Mouse (Mus musculus) layer of hippocampus, postnatal 14 days (tissue): ENCODE results near the gene Map3k21. TPM values are rescaled to one million over a fixed set of nuclear protein-coding genes. Genes with fewer than 3 reads are reported as not detected.

Source experiments
- DNase-seq, 2 experiments: peaks; one replicate each; pipeline ENCODE4 v3.0.0; 2021 to 2022; ENCODE audit warnings: low spot score in 2 of 2, mixed read lengths in 1 of 2
- total RNA-seq, 2 experiments: library from RNA; stranded (reverse); gene quantifications; 2 replicates each; pipeline ENCODE4 v1.2.3; 2021

The Map3k21 gene
- total RNA-seq, 2 experiments from 2014 or later, result 1.7 TPM

- DNase-seq, result no peak
These were observed 3.0 kb downstream of the Map3k21 start for GRCm38 (mm10) chr8:125913206-125913605.

- DNase-seq, result no peak
These were observed 4.1 kb downstream of the Map3k21 start for GRCm38 (mm10) chr8:125914386-125914785.

GRCm38 (mm10) chr8:125917013-125917412, 6.8 kb downstream of the Map3k21 start:
- no peak for DNase-seq

DNA sequence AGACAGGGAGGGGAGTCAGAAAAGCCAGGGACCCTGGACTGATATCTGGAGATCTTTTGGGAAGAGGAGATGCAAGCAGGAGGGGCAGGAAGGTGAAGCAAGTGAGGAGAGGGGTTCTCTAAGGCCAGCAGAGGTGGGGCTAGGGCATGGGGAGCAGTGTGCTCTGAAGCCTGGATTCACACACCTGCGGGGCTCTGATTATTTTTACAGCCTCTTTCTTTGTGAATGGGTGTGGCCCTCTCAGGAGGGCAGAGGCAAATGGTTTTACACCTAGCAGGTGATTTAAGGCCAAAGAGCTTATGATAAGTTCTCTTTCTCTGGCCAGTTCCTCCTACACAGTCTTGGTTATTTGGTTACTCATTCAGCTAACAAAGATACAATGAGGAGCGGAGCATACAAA, 8.5 kb downstream of the Map3k21 start:
- no peak for DNase-seq

DNA sequence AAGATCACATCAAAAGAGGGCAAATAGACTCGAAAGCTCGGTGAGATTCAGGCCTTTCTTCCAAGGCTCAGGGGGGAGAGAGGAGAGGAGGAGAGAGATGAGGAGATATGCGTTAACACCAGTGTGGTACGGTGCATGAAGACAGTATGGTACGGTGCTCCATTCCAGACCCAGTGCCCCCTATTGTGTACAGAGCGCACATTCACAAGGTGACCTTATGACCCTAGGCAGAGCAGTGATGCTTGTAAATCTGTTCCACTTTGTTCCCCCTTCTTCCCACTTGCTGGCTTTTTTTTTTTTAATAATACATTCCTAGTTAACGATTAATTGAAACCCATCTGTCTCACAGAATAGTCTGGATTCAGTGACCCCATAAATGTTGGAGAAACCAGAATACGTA, 9.3 kb downstream of the Map3k21 start:
- no peak for DNase-seq

DNA sequence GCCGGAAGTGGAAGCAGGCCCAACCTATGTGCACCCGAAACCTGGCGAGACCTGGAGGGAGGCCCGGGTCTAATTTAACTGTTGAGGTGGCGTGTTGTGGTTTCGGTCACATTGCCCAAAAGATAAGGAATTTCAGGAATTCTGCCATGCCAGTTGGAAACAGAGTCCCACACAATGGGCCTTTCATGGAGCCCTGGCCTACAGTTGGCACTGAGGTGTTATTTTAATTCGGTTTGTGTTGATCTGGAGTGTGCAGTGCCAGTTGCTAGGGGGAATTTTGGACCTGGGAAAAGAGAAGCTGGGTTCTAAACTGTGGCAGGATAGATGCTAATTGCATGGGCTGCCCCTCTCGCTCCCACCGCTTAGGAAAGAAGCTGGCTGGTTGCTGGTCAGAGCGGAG, 10.0 kb downstream of the Map3k21 start:
- no peak for DNase-seq

DNA sequence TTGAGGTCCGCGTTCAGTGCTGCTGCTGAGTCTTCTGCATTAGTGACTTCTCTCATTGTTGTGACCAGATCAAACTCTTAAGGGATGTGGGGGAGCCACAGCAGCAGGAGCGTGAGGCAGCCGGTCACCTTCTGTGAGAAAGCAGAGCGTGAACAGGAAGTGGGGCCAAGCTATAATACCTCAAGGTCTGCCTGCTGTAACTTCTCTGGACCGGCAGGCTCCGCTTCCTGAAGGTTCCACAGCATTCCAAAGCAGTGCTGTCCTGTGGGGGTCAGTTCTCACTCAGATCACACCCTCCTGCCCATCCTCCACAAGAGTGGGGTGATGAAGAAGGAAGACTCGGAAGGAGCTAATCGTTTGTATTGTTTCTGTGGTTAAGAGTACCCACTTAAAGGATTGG, 10.5 kb downstream of the Map3k21 start:
- no peak for DNase-seq

GRCm38 (mm10) chr8:125922333-125922732, 12.1 kb downstream of the Map3k21 start:
- no peak for DNase-seq

DNA sequence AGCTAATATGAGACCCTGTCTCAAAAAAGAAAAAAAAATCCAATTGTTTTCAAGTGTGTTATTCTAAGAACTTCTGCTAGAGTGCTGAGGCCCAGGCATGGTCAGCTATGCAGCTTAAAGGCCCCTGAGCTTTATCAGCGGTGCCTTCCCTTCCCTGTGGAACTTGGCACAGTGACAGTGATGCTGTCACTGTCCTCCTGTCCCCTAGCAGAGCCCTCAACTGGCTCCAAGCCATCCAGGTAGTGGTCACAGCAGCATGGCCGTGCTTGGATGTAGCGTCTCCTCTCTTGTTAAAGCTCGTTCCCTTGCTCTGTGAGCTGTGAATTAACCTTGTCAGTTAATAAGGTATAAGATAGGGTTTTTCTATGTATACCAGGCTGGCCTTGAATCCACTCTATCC, 16.4 kb downstream of the Map3k21 start:
- no peak for DNase-seq

DNA sequence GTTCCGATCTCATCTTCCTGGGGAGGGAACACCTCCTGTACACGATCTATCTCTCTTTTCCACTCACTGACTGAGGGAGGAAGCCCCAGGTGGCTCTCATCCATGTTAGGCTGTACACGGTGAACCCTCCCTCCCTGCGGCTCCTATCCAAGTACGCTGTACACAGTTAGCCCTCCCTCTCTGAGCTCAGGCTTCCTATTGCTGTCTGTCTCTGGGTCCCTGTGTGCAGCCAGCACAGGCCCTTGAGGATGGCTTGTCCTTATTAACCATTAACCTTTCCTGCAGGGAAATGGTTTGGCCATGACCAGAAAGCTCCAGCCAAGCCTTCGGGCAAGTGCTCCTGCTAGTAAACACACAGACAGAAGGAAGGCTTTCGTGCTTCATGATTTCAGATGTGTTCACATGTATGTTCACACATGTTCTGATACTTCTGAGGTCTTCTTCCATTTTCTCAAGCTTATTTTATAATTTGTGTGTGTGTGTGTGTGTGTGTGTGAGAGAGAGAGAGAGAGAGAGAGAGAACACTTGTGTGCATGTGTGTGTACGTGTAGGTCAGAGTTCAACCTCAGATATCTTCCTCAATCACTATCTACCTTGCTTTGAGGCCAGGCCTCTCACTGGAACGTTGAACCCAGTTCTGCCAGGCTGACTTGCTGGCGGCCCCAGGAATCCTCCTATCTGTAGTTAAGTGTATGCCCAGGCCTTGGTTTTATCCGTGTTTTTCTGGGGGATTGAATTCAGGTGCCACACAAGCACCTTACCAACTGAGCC, 20.2 kb downstream of the Map3k21 start:
- DNase-seq, result no peak

- no peak for DNase-seq
These were observed 21.6 kb downstream of the Map3k21 start for GRCm38 (mm10) chr8:125931822-125932221.

DNA sequence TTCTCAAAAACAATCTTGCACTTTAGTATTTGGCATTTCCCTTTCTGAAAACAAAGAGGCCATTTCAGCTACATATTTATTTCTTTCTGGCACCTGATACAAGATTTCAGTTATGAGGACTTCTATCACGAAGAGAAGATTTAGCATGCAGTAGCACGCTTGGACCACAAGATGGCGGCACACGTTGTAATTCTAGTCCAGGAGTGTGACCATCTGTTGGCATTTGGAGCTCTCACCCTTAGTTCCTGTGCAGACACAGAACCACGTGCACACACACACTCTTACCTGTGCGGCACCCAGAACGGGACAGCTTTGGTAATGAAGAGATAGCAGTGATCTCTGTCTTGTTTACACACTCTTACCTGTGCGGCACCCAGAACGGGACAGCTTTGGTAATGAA, 25.4 kb downstream of the Map3k21 start:
- DNase-seq, result peak; percentile 44 to 50

- DNase-seq, result no peak
These were observed 34.3 kb downstream of the Map3k21 start for GRCm38 (mm10) chr8:125944511-125944910.

GRCm38 (mm10) chr8:125948696-125949308, 38.6 kb downstream of the Map3k21 start:
- DNase-seq, result no peak

DNA sequence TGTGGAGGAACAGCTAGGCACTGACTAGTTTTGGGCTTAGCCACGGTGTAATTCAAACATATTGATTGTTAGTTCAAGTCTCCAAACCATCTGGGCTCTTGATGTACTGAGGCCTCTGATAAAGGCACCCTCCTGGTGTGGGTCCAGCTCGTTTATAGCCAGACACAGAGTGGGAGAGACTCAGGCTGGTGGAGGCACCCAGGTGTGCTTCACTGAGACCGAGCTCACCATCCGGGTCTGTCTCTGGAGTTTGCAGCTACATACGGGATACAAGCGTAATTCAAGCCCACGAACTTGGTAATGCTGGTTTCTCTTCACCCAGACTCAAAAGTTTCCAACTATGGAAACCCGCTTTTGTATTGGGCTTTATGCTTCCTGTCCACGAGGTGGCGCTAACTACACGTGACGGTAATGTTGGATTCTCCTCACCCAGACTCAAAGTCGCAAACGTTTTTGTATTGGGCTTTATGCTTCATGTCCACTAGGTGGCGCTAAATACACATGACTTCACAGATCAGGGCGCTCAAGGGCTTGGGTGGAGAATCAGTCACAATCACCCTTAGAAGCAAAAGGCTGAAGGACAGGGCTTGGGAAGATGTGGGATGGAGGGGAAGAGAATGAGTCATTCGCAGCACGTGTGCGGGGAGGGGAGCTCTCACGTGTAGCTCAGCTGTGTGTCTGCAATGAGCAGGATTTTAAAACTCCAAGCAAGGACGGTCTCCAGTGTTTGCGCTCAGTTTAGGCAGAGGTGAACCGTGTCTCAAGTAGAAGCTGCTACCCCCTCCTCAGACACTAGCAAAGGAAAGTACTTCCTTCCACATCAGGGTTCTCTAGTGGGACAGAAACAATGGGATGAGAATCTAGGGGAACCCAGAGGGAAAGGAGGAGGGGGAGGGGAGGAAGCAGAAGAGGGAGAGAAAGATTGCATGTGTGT, 40.0 kb downstream of the Map3k21 start:
- peak; percentile 82 to 96 for DNase-seq

DNA sequence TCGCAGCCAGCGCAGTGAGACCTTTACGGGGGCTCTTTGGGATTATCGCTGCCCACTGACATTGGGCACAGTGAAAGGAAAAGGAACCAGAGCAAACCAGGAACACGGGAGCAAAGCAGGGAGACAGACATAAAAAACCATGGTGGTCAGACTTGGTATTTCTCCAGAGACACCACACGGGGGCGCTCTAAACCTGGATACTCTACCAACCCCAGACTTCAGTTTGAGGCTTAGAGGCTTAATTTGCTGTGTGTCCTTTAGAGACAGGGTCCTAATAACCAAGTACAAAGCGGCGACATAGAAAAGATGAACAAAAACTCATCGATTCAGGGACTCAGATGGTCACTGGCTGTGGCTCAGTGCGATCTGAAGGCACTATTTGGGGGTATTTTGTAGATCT, 45.4 kb downstream of the Map3k21 start:
- DNase-seq, result peak; percentile 65 to 73

DNA sequence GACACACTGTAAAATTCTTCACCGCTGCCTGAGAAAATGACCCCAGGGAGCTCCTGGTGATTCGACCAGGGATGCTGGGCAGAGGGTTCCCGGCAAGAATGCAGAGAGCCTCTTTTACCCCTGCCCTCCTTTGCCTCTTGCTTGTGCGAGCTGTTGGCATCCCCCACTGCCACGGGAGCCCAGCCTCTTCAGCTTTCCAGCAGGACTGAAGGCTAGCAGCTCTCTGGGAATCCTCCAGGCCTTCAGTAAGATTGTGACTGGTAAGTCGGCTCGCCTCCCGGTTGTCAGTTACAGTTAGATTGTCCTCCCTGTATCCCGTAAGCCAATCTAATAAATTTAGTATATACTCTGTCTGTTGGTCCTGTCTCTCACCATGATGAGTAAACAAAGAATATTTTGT, 46.5 kb downstream of the Map3k21 start:
- DNase-seq, result no peak

DNA sequence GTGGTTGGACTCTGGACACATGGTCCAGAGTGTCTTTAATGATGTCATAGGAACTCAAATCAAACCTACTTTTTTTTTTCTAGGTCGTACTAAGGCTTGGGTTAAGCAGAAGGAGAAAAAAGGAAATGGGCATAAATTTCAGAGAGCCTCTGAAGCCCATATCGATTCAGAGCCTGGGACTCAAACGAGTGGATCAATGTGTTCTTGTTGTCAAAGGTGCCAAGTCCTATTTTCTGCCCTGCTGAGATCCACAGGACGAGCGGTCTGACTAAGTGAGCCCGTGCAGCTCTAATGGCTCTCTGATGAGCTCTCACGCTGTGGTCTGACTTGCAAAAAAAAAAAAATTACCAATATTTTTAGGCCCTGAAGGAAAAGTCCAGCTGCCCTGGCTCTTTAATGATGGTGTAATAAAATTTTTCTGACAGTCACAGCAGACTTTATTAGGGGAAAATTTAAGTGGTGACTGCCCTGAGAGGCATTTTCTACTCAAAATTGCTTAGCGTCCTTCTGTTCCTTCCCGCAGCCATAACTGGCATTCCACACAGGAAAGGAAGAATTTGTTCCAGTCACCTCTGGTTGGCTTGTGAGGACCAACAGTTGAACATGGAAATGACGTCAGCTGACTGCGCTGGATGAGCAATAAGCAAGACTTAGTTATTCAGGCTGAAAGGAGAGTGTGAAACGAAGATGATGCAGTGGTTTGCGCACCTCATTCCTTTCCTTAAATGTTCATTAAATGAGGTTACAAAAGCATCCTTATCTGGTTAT, 47.2 kb downstream of the Map3k21 start:
- no peak for DNase-seq

- no peak for DNase-seq
These were observed 47.7 kb downstream of the Map3k21 start for GRCm38 (mm10) chr8:125957994-125958368.

- DNase-seq, result peak; percentile 77 to 84
These were observed 49.1 kb downstream of the Map3k21 start for GRCm38 (mm10) chr8:125959363-125959771.

DNA sequence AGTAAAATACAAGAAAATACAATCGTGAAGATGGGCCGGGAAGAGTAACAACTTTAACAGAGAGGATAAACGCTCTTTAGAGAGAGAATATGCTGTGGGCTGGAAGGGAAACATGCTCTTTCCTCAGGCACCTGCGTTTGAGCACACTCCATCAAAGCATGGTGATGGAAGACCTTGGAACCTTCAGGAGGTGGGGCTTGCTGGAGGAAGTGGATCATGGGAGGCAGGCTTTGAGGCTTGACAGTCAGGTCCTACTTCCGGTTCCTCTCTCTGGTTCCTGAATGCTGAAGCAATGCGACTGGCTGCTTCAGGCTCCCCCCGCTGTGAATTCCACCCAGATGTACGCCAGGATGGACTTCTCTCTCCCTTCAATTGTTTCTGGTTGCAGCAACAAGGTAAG, 49.8 kb downstream of the Map3k21 start:
- no peak for DNase-seq
